Mouse (Mus musculus) layer of hippocampus, postnatal 10 days (tissue): ENCODE measurements around the gene Dhrs7b. TPM values are rescaled to one million over a fixed set of nuclear protein-coding genes. Genes with fewer than 3 reads are reported as not detected.
A peak's percentile ranks its signal among the peaks of the same experiment; 100 is the strongest.
"Not testable (repeated sequence)": the region's sequence is repeated elsewhere in the genome, so short reads cannot be mapped to it uniquely, and the experiment has no call there.

Experiments used
- DNase-seq, 2 experiments: peaks; one replicate each; pipeline ENCODE4 v3.0.0; 2021; ENCODE audit warnings: low spot score in 2 of 2
- long read RNA-seq: library from polyadenylated mRNA; stranded (forward); transcript quantifications from one replicate; pipeline ENCODE4 v2.0.0, GENCODE M21; 2023
- total RNA-seq, 2 experiments: library from RNA; stranded (reverse); gene quantifications; 2 replicates each; pipeline ENCODE4 v1.2.3; 2021

Dhrs7b gene
- total RNA-seq, result 10 to 100 TPM; 26.1 to 27.4 TPM
- long read RNA-seq, transcript Dhrs7b-201 (7 exons, 1,553 nt), result major isoform, 20 of 30 reads
- long read RNA-seq, partial matches to known transcripts, result 0 of 30 reads
- long read RNA-seq, other reads (novel, unspliced or antisense), result 10 of 30 reads

GRCm38 (mm10) chr11:60830433-60831052, at the start of gene Dhrs7b:
Gene Dhrs7b (plus strand): TSS chr11:60830631.
- peak; percentile 76 to 82 for DNase-seq

GRCm38 (mm10) chr11:60784179-60784922, 46.1 kb upstream of the Dhrs7b start:
- no peak for DNase-seq

- peak; percentile 16 to 19 for DNase-seq
Measured at GRCm38 (mm10) chr11:60787595-60787994, 42.8 kb upstream of the Dhrs7b start.

- DNase-seq, result no peak
Measured at GRCm38 (mm10) chr11:60790472-60790871, 40.0 kb upstream of the Dhrs7b start.

GRCm38 (mm10) chr11:60796342-60796741, 34.1 kb upstream of the Dhrs7b start:
- no peak for DNase-seq

GRCm38 (mm10) chr11:60799977-60800376, 30.5 kb upstream of the Dhrs7b start:
- no peak for DNase-seq

GRCm38 (mm10) chr11:60800892-60801291, 29.5 kb upstream of the Dhrs7b start:
- DNase-seq, result no peak

GRCm38 (mm10) chr11:60808286-60809070, 22.0 kb upstream of the Dhrs7b start:
- DNase-seq, result peak; percentile 19 to 29

GRCm38 (mm10) chr11:60809546-60809945, 20.9 kb upstream of the Dhrs7b start:
- no peak for DNase-seq

GRCm38 (mm10) chr11:60810046-60810965, 20.1 kb upstream of the Dhrs7b start:
- no peak for DNase-seq

- peak; percentile 88 to 91 for DNase-seq
Measured at GRCm38 (mm10) chr11:60811054-60811460, 19.4 kb upstream of the Dhrs7b start.

- DNase-seq, result not testable (repeated sequence)
Measured at GRCm38 (mm10) chr11:60811618-60812017, 18.8 kb upstream of the Dhrs7b start, which contains the start of gene Shmt1. Gene Shmt1 (minus strand): TSS chr11:60811718.

GRCm38 (mm10) chr11:60816398-60816797, 14.0 kb upstream of the Dhrs7b start:
- no peak for DNase-seq

- no peak for DNase-seq
Measured at GRCm38 (mm10) chr11:60823771-60824170, 6.7 kb upstream of the Dhrs7b start.

GRCm38 (mm10) chr11:60825191-60825590, 5.2 kb upstream of the Dhrs7b start:
- no peak for DNase-seq

- DNase-seq, result no peak
Measured at GRCm38 (mm10) chr11:60826700-60827099, 3.7 kb upstream of the Dhrs7b start.

GRCm38 (mm10) chr11:60827241-60827945, 3.0 kb upstream of the Dhrs7b start:
- DNase-seq, result no peak

- DNase-seq, result no peak
Measured at GRCm38 (mm10) chr11:60828903-60829302, 1.5 kb upstream of the Dhrs7b start.

- no peak for DNase-seq
Measured at GRCm38 (mm10) chr11:60836897-60837296, 6.5 kb downstream of the Dhrs7b start.
